Mouse (Mus musculus): ENCODE measurements around the gene Smarcc1.

Smarcc1 gene

DNA sequence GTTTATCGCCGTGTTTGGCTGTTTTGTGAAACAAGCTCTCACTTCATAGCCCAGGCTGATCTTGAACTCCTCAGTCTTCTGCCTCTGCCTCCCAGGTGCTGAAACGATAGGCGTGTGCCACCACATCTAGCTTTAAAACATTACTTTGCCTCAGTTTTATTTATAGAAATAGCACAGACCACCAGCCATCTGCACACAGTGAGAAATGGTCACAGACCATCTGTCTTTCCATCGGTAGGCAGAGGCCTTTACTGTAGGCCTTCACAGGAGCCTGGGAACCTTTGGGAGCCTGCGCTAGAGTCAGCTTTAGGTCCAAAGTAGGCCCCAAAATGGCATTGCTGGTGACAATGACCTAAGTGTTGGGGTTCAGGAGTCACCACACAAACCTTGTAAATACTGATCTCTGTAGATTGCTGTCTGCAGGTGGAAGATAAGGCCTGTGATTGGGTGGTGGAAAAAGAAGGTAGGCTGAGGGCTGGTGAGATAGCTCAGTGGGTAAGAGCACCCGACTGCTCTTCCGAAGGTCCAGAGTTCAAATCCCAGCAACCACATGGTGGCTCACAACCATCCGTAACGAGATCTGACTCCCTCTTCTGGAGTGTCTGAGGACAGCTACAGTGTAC is 166.7 kb downstream of the Smarcc1 start:
- no peak for DNase-seq (ENCODE audit: low read depth, low spot score)

DNA sequence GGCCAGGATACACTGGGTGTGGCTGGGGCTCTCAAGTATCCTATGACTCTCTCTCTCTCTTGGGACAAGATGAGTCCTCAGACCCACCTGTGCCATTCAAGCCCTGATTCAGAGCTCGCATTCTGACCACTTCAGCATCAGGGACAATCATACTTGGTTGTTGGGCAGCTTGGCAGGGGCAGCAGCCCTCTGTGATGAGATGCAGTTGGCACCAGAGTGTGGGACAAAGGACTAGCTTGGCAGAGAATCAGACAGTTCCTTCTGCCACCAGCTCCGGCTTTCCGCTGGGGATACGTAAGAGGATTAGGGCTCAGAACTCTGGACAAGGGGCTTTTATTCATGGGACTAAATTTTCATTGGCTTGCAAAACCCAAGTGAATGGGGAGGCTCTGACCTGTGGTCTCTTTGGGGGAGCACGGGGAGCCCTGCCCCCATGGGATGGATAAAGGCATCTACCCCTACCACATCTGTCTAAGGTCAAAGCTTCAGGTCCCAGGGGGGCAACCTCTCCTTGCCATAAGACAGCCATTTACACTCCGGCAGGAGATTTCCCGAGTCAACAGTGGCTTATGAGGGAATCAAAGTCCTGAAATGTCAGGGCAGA is 169.9 kb downstream of the Smarcc1 start:
- no peak for DNase-seq (ENCODE audit: low read depth, low spot score)

All from R1 (cell line).